ENCODE assay signal across 18 mouse cellular contexts in the genomic region with DNA sequence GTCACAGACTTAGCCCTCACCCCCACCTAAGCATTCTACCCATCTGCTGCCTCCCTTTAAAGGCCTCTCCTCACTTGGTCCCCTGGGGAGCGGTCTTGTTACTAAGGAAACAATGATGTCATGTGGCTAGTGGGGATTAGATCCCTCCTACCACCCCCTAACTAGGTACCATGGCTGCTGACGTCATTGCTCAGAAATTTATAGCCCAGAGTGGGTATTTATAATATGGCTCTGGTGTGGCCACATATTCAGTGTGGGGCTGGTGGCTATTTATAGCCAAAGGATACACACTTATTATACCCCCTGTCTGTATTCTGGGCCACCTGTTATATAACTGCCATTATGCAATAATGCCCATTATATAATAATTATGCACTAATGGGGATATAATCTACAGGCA. TPM values are rescaled to one million over a fixed set of nuclear protein-coding genes. Genes with fewer than 3 reads are reported as not detected.
DNase-seq lines count a peak whose midpoint lies in the region; ATAC-seq and TF ChIP-seq lines count a peak whose summit lies in the region.
"Had no signal": no experiment of that assay in that cellular context is flagged by ENCODE, and none has a peak within 500 bp of the region (broad histone marks: within the 10 kb centered on the region; RNA-seq: fewer than 3 reads in every experiment).

No protein-coding gene starts in this region.

- no peak overlapping the region for H3K4me3 ChIP-seq in limb, embryonic 12.5 days (replicated peaks)
- no peak overlapping the region for H3K4me3 ChIP-seq in limb, embryonic 10.5 days
- H3K4me3 ChIP-seq in forebrain, postnatal 0 days (ENCODE audit: low read depth, low read length) = peak overlapping the region; percentile 4; the same call in 1 of the 2 replicates
- H3K4me3 ChIP-seq in midbrain, embryonic 10.5 days = no peak overlapping the region
- no peak overlapping the region for H3K4me3 ChIP-seq in kidney, adult 2 months (ENCODE audit: insufficient read depth, low read depth, low read length)
- H3K4me3 ChIP-seq: heart, embryonic 15.5 days; hindbrain, embryonic 10.5 days; megakaryocyte, embryonic 14.5 days; neural tube, embryonic 15.5 days had no signal

- H3K4me1 ChIP-seq in limb, embryonic 12.5 days (replicated peaks) = peaks cover 49% of the 10 kb centered on the region
- peaks cover 31% of the 10 kb centered on the region for H3K4me1 ChIP-seq in limb, embryonic 10.5 days
- H3K4me1 ChIP-seq in forebrain, postnatal 0 days (ENCODE audit: insufficient read depth) = peaks cover 15% of the 10 kb centered on the region
- peaks cover 22% of the 10 kb centered on the region for H3K4me1 ChIP-seq in midbrain, embryonic 10.5 days
- no peaks in the 10 kb centered on the region for H3K4me1 ChIP-seq in kidney, adult 2 months (ENCODE audit: control insufficient read depth, insufficient read depth, low read length)

- TF ChIP-seq POLR2A in kidney, adult 2 months (IDR thresholded peaks at IDR 0.05; ENCODE audit: low read depth, low read length) = no peak

- no peak for DNase-seq in frontal cortex, postnatal 36 days (ENCODE audit: low spot score in 2 of 2)
- DNase-seq in limb, embryonic 10.5 days (ENCODE audit: low spot score) = no peak
- peak; percentile 68 for DNase-seq in Muller cell, postnatal 12 days (ENCODE audit: inconsistent ontology term)
- DNase-seq in forebrain, postnatal 0 days = no peak
- no peak for DNase-seq in midbrain, embryonic 10.5 days (ENCODE audit: low spot score)
- DNase-seq in kidney, adult 2 months = no peak
- DNase-seq: layer of hippocampus, adult 9-11 months; liver; thymus, postnatal 36 days had no signal

- no peak for TF ChIP-seq CTCF in forebrain, postnatal 0 days (IDR thresholded peaks at IDR 0.05; ENCODE audit: low read depth)
- TF ChIP-seq CTCF in kidney, adult 2 months (conservative IDR thresholded peaks at IDR 0.05; ENCODE audit: insufficient read depth, insufficient read length, low read depth, low read length) = no peak

- 33% methylated on average over 2 of the region's 2 CpGs for WGBS in limb, embryonic 12.5 days
- WGBS in limb, embryonic 10.5 days = 47% methylated on average over 2 of the region's 2 CpGs
- 35% methylated on average over 2 of the region's 2 CpGs for WGBS in forebrain, postnatal 0 days
- WGBS in midbrain, embryonic 10.5 days = 47% methylated on average over 2 of the region's 2 CpGs
- 80% methylated on average over 2 of the region's 2 CpGs for WGBS in kidney, adult 2 months

- no peaks in the 10 kb centered on the region for H3K9me3 ChIP-seq in limb, embryonic 12.5 days
- H3K9me3 ChIP-seq in limb, embryonic 10.5 days (replicated peaks) = no peaks in the 10 kb centered on the region
- H3K9me3 ChIP-seq in forebrain, postnatal 0 days (ENCODE audit: low read length) = no peaks in the 10 kb centered on the region
- no peaks in the 10 kb centered on the region for H3K9me3 ChIP-seq in midbrain, embryonic 10.5 days (replicated peaks)
- H3K9me3 ChIP-seq: heart, embryonic 15.5 days; hindbrain, embryonic 10.5 days; megakaryocyte, embryonic 14.5 days; neural tube, embryonic 15.5 days had no signal

- H3K4me2 ChIP-seq in limb, embryonic 12.5 days = no peak overlapping the region
- H3K4me2 ChIP-seq in forebrain, postnatal 0 days (ENCODE audit: low read depth) = peak overlapping the region; percentile 71
- H3K4me2 ChIP-seq: heart, embryonic 15.5 days; neural tube, embryonic 15.5 days had no signal

- no peak overlapping the region for H3K9ac ChIP-seq in limb, embryonic 12.5 days (replicated peaks)
- no peak overlapping the region for H3K9ac ChIP-seq in forebrain, postnatal 0 days
- H3K9ac ChIP-seq: heart, embryonic 15.5 days; neural tube, embryonic 15.5 days had no signal

- peaks cover 71% of the 10 kb centered on the region for H3K27me3 ChIP-seq in limb, embryonic 12.5 days
- peaks cover 99% of the 10 kb centered on the region for H3K27me3 ChIP-seq in limb, embryonic 10.5 days (ENCODE audit: low read depth, poor library complexity, severe bottlenecking)
- no peaks in the 10 kb centered on the region for H3K27me3 ChIP-seq in forebrain, postnatal 0 days (ENCODE audit: insufficient read depth, low read length)
- peaks cover 100% of the 10 kb centered on the region for H3K27me3 ChIP-seq in midbrain, embryonic 10.5 days (ENCODE audit: low read depth, poor library complexity, severe bottlenecking)
- no peaks in the 10 kb centered on the region for H3K27me3 ChIP-seq in kidney, adult 2 months (replicated peaks; ENCODE audit: control insufficient read depth, insufficient read depth, low read length)

- peak; percentile 53 for ATAC-seq in frontal cortex, adult (ENCODE audit: low TSS enrichment)
- 0 out of 2 replicates have a peak, but pooled peaks have one; percentile 12 for ATAC-seq in limb, embryonic 12.5 days (ENCODE audit: insufficient number of reproducible peaks, insufficient read depth, low FRiP score, low TSS enrichment, low read depth)
- ATAC-seq in forebrain, postnatal 0 days = no peak
- ATAC-seq: intestine, embryonic 16.5 days; lung, postnatal 0 days had no signal

- peaks cover 61% of the 10 kb centered on the region for H3K36me3 ChIP-seq in limb, embryonic 12.5 days
- H3K36me3 ChIP-seq in limb, embryonic 10.5 days = no peaks in the 10 kb centered on the region
- H3K36me3 ChIP-seq in forebrain, postnatal 0 days (ENCODE audit: insufficient read depth) = peaks cover 17% of the 10 kb centered on the region
- H3K36me3 ChIP-seq in midbrain, embryonic 10.5 days = no peaks in the 10 kb centered on the region
- H3K36me3 ChIP-seq in kidney, adult 2 months (ENCODE audit: control insufficient read depth, insufficient read depth, low read length) = no peaks in the 10 kb centered on the region
- H3K36me3 ChIP-seq: hindbrain, embryonic 10.5 days; neural tube, embryonic 15.5 days had no signal

- no peak overlapping the region for H3K27ac ChIP-seq in limb, embryonic 12.5 days
- H3K27ac ChIP-seq in limb, embryonic 10.5 days = no peak overlapping the region
- H3K27ac ChIP-seq in forebrain, postnatal 0 days (ENCODE audit: low read depth, low read length) = peak overlapping the region; percentile 36
- no peak overlapping the region for H3K27ac ChIP-seq in midbrain, embryonic 10.5 days (replicated peaks)
- no peak overlapping the region for H3K27ac ChIP-seq in kidney, adult 2 months (ENCODE audit: insufficient read depth, low read depth, low read length)
- H3K27ac ChIP-seq: heart, embryonic 15.5 days; hindbrain, embryonic 10.5 days; kidney, postnatal 0 days; neural tube, embryonic 15.5 days had no signal

RNA-seq across cellular contexts. Expression of a gene that starts 38.1 kb away (rescaled TPM):
- 9.7 and 11.8 TPM in 2 replicates for polyA plus RNA-seq in limb, embryonic 12.5 days (2016; fragmentation: Nextera tagmentation; extraction: Ambion mirVana)
- 3.7 and 8.1 TPM in 2 replicates for polyA plus RNA-seq in limb, embryonic 10.5 days (2016; fragmentation: Nextera tagmentation; extraction: Ambion mirVana)
- total RNA-seq in forebrain, postnatal 0 days (2014; rRNA removed) = not detected in 2 replicates
- 0.56 and 1.0 TPM in 2 replicates for polyA plus RNA-seq in forebrain, postnatal 0 days (2015; fragmentation: Nextera tagmentation; extraction: Ambion mirVana)
- polyA plus RNA-seq in midbrain, embryonic 10.5 days (2016; fragmentation: Nextera tagmentation; extraction: Ambion mirVana) = 1.1 and 1.4 TPM in 2 replicates
- polyA plus RNA-seq in kidney, adult 2 months (2012; rRNA removed) = 0.65 and 0.81 TPM in 2 replicates

RNA-seq across cellular contexts. Expression of a gene that starts 39.2 kb away (rescaled TPM):
- 14.5 and 18.1 TPM in 2 replicates for polyA plus RNA-seq in limb, embryonic 12.5 days (2016; fragmentation: Nextera tagmentation; extraction: Ambion mirVana)
- polyA plus RNA-seq in limb, embryonic 10.5 days (2016; fragmentation: Nextera tagmentation; extraction: Ambion mirVana) = 0.24 and 2.1 TPM in 2 replicates
- 111 and 116 TPM in 2 replicates for total RNA-seq in forebrain, postnatal 0 days (2014; rRNA removed)
- 347 and 376 TPM in 2 replicates for polyA plus RNA-seq in forebrain, postnatal 0 days (2015; fragmentation: Nextera tagmentation; extraction: Ambion mirVana)
- polyA plus RNA-seq in midbrain, embryonic 10.5 days (2016; fragmentation: Nextera tagmentation; extraction: Ambion mirVana) = 0.49 and 1.2 TPM in 2 replicates
- polyA plus RNA-seq in kidney, adult 2 months (2012; rRNA removed) = 17.7 and 22.1 TPM in 2 replicates

RNA-seq across cellular contexts. Expression of a gene that starts 59.6 kb away (rescaled TPM):
- 3.7 and 4.7 TPM in 2 replicates for polyA plus RNA-seq in limb, embryonic 12.5 days (2016; fragmentation: Nextera tagmentation; extraction: Ambion mirVana)
- 4.6 and 4.7 TPM in 2 replicates for polyA plus RNA-seq in limb, embryonic 10.5 days (2016; fragmentation: Nextera tagmentation; extraction: Ambion mirVana)
- 2.2 and 2.7 TPM in 2 replicates for total RNA-seq in forebrain, postnatal 0 days (2014; rRNA removed)
- 2.4 and 2.5 TPM in 2 replicates for polyA plus RNA-seq in forebrain, postnatal 0 days (2015; fragmentation: Nextera tagmentation; extraction: Ambion mirVana)
- polyA plus RNA-seq in midbrain, embryonic 10.5 days (2016; fragmentation: Nextera tagmentation; extraction: Ambion mirVana) = 4.8 and 5.8 TPM in 2 replicates
- 3.2 and 4.1 TPM in 2 replicates for polyA plus RNA-seq in kidney, adult 2 months (2012; rRNA removed)

Comparison
In these comparisons a context has a peak if more than half of its experiments do, and no peak if none do; other contexts are left out.
1. RNA of a gene that starts 39.2 kb away (polyA plus RNA-seq): 347 to 376 TPM in forebrain, postnatal 0 days; 17.7 to 22.1 TPM in kidney, adult 2 months, 14.5 to 18.1 TPM in limb, embryonic 12.5 days, 0.24 to 2.1 TPM in limb, embryonic 10.5 days and 0.49 to 1.2 TPM in midbrain, embryonic 10.5 days; every median in the first group is over 10 times any median in the second.